Mouse (Mus musculus) bone marrow, adult 2 months (tissue): ENCODE data around the gene Etnk1.

Experiments
- CTCF ChIP-seq: fragments of 200-500 bp; IDR thresholded peaks from 2 replicates; pipeline ENCODE4 v1.5.1; 2011; ENCODE audit warnings: low read length, control low read depth; ENCODE audit not compliant: control insufficient read depth, insufficient read depth
- POLR2A ChIP-seq: fragments of 200-500 bp; IDR thresholded peaks from 2 replicates; pipeline ENCODE4 v1.6.1; 2011; ENCODE audit warnings: low read depth, mild to moderate bottlenecking, control low read depth, low read length, borderline replicate concordance; ENCODE audit not compliant: control insufficient read depth

DNA sequence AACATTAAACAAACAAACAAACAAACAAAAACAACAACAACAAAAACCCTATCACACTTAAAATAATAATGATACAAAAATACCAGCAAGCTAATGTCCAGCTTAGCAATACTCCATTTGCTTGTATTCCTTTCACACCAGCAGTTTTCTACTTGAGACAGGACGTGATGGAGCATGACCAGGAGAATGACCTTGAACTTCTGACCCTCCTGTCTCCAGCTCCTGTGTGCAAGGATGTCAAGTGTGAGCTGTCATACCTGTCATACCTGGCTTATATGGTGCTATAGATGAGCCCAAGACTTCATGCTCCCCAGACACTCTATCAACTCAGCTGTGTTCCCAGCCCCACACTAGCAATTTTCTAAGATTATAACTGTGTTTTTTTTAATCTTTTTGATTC is 11.0 kb upstream of the Etnk1 start:
- no peak for TF ChIP-seq POLR2A
- no peak for TF ChIP-seq CTCF
